Mouse (Mus musculus) heart, adult 11 months (tissue): ENCODE results near the gene Spon1.

ENCODE experiments used
- DNase-seq: peaks from one replicate; pipeline ENCODE4 v3.0.0; 2022

The Spon1 gene

DNA sequence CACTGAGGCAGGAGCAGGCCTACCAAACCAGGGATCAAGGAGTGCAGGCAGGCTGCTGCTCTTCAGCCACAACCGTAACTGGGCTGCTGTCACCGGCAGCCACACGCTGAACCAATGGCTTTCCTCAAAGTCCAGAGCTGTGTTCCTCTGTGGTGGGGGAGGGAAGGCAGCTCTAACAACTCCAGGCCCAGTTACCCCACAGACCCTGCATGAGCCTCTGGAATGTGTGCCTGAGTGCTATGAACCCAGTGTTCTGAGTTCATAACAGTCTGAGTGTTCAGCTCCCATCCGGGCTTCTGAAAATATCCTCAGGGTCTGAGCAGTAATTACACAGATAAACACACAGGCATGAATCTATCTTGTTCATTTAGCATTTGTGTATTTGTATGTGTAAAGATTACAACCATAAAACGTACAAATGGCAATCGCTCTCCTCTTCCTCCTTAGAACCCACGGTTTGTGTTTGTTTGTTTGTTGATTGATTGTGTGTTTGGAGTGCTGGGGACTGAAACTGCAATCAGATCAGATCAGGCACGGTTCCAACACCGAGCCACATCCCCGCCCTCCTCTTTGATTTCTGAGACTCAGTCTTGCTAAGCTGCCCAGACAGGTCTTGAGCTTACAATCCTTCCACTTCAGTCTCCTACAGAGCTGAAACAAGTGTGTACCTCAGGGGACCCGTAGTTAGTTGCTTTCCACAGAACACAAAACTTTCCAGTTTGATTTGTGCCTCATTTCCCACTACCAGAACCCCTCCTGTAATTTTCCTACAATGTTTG is 299.8 kb downstream of the Spon1 start:
- no peak for DNase-seq

DNA sequence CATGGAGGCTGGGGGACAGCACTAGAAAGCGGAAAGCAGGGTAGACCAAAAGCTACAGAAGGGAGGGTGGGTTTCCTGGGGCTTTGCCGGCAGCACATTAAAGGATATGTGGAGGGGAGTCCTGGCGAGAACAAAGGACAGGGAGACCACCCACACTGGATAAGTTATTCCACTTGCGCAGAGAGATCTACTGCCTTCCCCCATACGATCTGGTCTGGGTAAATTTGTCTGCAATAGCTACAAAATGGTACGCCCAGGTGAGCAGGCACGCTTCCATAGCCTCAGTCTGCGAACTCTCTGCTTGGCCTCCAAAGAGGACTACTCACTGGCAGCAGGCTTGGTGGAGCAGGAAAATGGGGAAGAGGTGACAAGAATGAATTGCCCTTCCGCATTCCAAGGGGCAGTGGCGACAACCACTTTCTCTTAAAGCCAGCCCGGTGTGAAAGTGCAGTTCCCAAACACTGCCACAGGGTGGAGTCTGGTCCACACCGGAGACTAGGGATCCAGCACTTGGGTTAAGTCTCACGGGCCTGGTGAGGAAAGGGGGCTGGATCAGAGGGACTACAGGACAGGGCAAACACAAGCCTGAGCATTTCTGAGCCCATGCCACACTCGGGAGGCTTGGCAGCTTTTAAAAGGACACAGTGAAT is 300.9 kb downstream of the Spon1 start:
- peak; percentile 98 for DNase-seq

DNA sequence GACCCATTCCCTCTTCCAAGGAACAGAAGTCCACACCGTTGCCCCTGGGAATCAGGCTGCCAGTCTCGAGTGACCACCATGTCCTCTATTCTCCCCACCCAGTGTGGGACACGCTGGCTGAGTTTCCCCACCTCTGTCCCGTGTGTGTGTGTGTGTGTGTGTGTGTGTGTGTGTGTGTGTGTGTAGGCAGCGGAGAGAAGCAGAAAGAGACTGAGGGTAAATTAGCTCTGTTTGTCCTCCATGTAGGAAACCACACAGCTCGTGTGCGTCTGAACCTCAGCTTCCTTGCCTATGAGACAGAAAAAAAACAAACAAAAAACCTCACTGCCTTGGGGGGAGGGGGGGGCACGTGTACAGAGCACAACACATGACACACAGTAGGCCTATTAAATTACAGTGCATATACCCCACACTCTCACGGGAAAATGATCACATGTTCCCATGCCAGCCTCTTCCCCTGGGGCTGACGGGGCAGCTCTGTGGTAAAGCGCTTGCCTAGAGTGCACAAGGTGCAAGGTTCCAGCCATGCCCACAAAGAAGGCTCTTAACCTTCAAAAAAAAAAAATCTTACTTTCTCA is 303.2 kb downstream of the Spon1 start:
- DNase-seq, result no peak

DNA sequence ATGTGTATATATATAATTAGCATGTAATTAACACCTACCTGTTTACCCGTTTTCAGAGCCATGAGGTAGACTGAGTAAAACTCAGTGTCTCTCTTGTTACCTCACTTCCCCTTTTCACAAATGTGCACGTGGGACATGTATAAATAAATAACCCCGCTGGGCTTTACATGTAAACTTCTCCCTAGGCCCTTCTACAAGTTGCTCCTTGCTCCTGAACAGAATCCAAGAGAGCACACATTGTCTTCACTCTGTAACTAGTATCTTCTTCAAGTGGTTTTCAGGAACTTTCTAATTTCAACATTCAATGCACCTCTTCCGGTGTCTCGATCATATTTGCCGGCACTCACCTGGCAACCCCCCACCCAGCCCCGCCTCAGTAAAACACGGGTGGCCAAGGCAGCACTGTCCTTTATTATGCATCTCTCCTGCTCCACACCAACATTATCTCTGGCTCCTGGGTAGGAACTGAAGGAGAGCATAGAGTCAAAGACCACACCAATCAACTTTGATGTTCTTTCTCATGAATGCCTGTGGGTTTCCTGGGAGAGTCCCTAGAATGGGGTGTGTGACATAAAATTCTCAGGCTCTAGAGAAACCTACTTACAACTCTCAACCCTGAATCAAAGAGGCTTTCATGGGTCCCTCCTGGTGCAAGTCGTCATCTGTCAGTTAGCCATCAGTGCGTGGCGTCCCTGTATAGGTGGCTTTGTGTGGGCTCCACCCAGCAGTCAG is 304.1 kb downstream of the Spon1 start:
- DNase-seq, result no peak

DNA sequence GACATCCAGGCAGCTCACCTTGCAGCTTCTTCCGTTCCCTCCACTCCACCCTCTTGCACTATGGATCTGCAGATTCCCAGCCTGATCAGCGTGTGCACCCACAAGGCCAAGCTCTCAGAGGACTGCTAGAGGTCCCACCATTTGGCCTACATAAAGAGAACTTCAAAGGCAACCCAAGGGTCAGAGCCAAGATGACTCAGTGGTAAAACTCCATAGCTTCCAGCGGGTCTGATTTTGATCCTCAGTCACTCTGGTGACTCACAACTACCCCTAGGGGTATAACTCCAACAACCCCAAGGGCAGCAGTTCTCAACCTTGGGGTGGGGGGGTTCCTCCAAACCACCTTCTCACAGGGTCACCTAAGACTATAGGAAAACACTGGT is 304.7 kb downstream of the Spon1 start:
- DNase-seq, result no peak

DNA sequence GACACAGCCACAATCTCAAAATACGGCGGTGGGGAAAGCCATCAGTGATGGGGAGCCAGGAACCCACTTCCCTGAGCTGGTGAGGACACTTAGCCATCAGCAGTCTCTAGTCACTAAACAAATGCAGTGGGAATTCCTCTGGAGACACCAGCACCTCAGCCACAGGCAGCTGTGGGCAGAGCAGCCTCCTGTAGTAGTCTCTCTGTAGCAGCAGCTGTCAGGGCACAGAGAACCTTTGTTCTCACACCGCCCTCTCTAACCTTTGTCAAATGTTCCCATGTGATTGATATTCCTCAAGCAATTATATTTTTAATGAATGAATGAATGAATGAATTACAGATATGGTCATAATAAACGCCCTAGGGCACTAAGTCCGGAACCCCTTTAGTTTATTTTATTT is 305.6 kb downstream of the Spon1 start:
- DNase-seq, result no peak

DNA sequence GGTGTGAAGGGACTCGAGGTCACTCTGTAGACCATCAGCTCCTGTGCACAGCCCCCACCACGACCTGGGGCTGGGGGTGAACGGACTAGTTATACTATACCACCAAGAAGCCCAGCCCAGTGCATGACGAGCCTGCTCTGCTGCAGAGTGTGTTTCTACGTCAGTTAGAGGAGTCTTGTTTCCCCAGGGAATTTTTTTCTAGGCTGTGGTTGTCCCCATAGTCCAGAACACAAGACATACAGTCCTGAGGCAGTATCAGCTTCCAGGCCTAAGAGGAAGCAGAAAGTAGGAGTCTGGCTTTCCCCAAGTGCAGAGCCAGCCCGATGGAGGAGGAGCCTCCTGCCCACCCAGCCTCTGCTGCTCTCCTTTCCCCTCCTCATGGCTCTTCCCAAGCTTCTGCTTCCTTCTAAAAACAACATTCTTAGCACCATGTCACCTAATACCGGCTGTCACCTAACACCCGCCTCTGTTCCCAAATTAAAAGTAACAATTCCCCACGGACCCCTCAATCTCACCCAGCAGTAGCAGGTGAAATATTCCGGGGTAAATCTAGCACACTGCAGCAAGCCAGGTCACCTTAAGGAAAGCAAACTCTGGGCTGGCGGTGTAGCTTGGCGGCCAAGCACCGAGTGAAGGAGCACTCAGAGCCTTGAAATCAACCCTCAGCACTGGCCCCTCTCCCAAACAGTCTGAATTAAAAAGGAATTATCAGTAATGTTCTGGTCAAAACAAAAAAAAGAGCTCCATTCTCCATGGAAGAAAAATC is 306.2 kb downstream of the Spon1 start:
- DNase-seq, result peak; percentile 94

DNA sequence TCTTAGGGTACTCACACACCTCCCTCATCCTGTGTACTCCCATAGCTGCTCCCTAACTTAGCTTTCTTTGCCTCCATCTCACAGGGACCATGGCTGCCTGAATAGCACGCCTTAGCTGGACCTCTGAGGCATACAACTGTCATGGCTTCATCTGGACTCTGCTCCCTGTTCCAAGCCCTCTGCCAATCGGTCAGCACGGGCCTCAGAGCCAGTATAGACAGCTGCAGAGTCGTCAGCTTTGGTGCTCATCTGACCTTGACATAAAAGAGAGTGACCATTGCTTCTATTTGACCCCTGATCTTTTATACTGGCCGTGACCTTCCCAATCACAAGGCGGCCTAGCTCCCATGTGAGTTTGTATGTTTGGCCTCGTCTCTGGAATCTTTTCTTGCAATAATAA is 308.3 kb downstream of the Spon1 start:
- DNase-seq, result no peak

DNA sequence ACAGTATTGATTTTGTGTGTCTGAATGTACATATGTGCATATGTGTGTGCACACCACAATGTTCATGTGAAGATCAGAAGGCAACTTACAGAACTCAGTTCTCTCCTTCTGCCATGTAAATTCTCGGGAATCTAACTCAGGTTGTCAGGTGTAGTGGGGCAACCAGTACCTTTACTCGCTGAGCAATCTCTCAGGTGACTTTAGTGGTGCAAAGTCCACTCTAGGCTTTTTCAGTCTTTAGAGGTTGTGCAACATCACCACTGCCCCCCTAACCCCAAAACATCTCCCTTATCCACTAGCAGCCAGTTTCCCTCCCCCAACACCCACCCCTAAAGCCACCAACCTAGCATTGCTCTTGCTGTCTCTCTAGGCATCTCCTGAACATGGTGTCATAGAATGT is 308.8 kb downstream of the Spon1 start:
- DNase-seq, result no peak

DNA sequence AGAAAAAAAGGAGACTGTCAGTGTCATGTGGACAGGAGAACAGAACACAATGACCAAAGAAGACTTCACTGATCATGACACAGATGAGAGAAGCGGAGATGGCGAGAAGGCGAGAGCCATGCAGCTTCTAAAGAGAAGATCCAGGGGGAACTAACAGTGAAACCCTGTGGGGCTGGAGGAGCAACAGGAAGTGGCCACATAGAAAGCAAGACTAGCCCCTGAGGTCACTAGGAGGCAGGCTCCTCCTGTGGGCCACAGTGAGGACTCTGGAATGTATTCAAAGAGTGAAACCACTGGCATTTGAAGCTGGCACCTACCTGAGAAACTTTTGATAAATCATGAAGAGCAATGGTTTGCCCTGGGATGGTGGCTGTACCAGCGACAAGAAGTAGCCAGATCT is 313.5 kb downstream of the Spon1 start:
- no peak for DNase-seq

DNA sequence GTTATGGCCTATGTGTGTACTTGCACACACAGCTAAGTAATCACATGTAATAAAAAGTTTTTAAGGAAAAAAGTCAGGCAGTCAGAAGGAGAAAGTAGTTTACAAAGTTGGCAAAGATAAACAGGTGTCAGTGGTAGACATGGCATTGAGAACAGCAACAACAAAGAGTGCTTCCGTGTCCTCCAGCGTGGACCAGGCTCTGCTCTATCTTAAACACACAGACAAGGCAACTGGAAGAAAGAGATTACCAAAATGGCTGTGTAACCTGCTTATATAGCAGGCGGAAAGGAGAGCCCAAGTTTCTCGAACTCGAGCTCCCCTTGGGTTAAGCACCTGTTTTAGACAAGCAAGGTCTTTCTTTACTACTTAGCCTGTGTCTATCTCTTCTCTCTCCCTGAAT is 314.5 kb downstream of the Spon1 start:
- no peak for DNase-seq

DNA sequence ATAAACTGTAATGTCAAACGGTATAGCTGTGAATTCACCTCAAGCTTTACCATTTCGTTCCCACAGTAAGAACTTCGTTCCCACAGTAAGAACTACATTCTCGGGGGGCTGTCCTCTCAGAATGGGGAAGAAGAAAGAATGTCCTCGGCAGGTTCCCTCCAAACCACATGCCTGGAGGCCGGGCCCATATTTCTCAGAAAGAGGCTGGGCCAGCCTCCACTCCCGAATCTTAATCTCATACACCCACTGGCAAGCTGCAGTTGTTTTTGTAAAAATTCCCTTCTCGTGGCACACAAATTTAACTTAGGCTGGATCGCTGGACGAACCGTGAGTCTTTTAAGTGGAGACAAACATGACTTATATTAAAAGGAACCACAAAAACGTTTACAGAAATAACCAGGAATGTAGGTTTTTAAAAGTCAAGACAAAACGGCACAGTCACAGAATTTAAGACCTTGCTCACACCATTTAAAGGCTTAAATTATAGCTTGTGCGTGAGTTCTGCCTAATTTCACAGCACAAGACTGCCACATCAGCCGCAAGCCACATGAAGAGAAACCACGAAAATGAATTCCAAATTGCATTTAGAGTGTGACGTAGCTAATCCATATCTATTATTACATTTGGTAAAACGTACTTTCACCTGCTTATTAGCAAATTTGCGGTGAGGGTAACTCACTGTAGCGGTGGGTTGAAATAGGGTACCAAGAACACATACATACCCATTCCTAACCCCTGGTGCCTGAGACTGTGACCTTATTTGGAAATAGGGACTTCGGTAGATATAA is 316.0 kb downstream of the Spon1 start:
- no peak for DNase-seq

DNA sequence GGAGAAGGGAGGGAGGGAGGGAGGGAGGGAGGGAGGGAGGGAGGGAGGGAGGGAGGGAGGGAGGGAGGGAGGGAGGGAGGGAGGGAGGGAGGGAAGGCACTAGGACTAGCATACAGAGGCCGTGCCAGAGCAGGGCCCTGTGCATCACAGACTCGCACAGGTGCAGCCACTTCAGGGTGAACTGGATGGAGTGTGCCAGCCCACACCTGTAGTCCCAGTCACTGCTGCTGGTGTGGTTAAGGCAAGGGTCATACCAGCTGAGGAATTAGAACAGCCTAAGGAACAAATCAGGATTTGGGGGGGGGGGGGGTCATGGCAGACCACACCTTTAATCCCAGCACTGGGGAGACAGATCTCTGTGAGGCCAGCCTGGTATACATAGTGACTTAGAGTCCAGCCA is 317.3 kb downstream of the Spon1 start:
- no peak for DNase-seq

DNA sequence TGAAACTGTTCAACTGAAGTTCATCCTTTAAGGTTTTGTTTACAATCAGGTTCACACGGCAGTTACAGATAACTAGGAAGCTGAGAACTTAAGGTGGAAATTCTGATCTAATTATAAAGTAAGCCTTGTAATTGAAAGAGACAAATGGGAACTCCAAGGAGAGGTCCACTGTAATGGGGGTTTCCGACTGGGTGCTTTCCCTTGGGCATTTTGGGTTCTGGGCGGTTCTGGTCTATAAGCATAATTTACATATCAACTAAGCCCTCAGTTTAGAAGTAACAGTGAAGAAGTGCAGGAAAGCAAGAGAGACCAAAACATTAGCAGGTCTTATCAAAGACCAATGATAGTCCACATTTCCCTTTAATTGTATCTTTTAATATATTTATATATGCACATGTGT is 318.0 kb downstream of the Spon1 start:
- DNase-seq, result no peak

DNA sequence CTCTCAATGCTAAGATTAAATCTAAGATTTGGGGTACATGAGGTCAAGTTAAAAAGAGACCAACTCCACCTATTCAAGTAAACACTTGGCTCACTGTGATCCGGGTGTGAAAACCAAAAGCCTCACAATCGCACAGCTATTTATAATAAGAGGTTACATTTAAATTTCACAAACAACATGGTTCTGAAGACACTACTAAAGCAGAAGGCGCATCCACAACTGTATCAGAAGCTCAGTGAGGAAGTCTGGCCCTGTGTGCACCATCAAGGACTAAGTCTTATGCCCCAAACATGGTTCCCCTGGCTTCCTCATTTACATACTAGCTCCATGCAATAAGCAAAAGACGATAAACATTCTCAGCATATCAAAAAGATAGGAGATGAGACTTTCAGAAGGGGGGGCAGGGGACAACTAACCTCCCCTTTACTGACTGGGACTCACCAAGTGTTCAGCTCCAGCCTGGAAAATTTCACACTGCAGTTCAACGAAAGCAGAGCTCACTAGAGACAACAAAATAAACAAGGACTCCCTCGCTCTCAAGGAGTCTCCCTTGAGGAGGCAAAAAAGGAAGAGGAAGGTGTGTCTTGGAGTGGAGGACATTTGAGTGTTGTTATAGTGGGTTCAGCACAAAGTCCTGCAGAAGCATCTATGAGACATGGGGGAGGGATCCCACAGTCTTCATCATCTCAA is 320.4 kb downstream of the Spon1 start:
- DNase-seq, result no peak

DNA sequence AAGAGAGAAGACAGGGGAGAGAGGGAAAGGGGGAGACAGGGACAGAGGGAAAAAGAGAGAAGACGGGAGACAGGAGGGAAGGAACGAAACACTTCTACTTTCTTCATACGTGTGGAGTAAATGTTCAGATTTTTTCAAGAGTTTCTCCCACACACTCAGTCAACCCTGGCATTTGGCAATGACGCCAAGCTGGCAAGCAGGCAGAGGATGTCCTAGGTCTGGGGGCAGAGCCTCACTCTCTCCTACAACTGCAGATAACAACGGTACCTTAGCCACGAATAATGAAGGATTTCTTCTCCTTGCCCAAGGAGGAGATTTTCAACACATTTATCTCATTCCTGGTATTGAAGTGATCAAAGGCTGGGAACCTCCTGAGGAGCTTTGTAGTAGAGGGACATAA is 321.5 kb downstream of the Spon1 start:
- DNase-seq, result no peak

DNA sequence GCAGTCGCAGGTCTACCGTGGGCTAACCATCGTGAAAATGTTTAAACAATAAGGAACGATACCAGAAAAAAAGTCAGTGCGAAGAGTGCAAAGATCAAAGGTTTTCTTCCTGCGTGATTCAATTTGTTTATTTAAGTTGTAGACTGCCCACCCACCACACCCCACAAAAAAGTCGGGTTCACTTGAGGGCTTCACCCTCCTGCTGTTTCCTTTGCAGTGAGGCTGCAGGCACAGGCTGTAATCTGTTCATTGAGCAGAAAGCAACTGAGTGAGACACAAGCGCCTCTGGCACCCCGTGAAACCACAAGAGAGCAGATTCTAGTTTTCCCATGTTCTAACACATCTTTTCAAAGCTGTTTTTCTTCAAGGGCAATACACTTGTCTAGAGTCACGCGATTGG is 322.2 kb downstream of the Spon1 start:
- DNase-seq, result no peak

DNA sequence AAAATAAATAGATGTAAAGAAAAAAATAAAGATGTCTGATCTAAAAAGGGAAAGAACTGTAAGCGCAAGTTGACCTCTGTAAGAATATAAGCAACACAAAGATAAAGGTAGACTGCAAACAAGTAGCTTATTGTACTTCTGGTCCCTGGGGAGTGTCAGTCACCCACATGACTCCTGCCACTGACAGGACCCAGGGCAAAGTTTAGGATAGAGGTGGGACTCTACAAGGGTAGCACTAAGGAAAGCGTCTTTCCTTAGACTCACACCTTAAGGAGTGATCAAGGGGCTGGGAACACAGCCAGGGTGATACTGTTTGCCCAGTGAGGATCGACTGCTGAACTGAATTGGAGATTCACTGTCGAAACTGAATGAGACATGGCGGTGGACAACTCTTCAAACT is 323.1 kb downstream of the Spon1 start:
- DNase-seq, result no peak

DNA sequence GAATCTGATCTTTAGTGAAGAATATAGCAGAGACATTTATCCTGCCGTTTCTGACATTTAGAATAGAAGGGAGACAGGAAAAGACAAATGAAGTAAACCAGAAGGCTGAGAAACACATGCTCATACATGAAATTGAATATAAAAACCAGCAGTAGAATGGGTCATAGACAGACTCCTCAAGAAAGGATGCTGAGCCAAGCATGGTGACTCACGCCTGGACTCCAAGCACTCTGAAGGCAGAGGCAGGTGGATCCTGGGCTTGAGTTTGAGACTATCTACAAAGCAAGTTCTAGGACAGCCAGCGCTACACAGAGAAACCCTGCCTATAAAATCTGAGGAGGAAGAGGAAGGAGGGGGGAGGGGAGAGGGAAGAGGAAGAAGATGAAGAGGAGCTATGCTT is 324.4 kb downstream of the Spon1 start:
- no peak for DNase-seq

DNA sequence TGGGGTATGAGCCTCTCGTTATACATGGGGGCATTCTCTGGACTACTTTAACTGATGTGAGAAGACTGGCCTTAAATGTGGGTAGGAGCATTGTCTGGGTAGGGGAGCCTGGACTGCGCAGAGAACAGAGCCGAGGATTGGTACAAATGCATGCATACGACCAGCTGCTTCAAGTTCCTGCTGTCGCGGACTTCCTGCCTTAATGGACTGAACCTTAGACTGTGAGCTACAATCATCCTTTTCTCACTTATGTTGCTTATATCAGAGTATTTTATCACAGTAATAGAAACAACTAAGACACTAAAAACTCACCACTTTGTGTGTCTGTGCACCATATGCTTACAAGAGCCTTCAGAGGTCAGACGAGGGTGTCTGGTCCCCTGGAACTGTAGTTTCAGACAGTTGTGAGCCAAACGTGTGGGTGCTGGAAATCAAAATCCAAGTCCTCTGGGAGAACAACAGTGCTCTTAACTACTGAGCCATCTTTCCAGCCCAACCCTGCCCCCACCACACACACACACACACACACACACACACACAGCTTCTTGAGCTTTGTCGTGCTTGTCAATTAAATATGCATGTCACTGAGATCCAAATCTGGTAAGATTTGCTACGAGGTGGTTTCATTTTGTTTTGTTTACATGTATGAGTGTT is 325.2 kb downstream of the Spon1 start:
- no peak for DNase-seq
